Mouse (Mus musculus): ENCODE results near the gene Gm10100.

GRCm38 (mm10) chr10:77753448-77753847, 27.2 kb downstream of the Gm10100 start:
- no peak for TF ChIP-seq MAFK (IDR thresholded peaks at IDR 0.05; ENCODE audit: insufficient read depth, low read depth, low read length)
- TF ChIP-seq ZC3H11A (IDR thresholded peaks at IDR 0.05; ENCODE audit: borderline replicate concordance, low read depth, low read length): no peak
- TF ChIP-seq CHD2 (IDR thresholded peaks at IDR 0.05; ENCODE audit: low read depth, low read length): no peak
- peak; percentile 57; the same call in 1 of the 2 replicates for TF ChIP-seq ZNF384 (IDR thresholded peaks at IDR 0.05; ENCODE audit: low read depth, low read length)
